27 mouse cellular contexts compared by ENCODE assay signal in the genomic region with DNA sequence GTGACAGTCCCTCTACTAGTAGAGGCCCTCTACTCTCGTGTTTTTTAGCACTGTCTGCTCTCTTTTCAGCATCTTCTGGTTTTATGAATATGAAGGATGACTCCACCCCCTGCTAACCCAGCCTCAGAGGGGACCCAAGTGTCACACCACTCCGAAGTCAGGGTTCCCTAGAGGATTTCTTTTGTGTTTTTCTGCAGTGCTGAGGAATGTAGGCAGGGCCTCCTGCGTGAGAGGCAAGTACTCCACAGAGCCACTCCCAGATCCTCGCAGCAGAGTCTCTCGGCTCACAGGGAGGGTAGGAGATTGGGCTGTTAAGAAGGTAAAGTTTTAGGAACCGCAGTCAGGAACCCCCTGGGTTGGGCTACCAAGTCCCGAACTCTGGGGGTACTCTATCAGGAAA. TPM values are rescaled to one million over a fixed set of nuclear protein-coding genes. Genes with fewer than 3 reads are reported as not detected.
DNase-seq lines count a peak whose midpoint lies in the region; ATAC-seq lines count a peak whose summit lies in the region.
"Had no signal": no experiment of that assay in that cellular context is flagged by ENCODE, and none has a peak within 500 bp of the region (broad histone marks: within the 10 kb centered on the region; RNA-seq: fewer than 3 reads in every experiment).

No protein-coding gene starts in this region.

- H3K27me3 ChIP-seq in embryonic facial prominence, embryonic 11.5 days (ENCODE audit: control insufficient read depth, insufficient read depth, low read length) = no peaks in the 10 kb centered on the region
- H3K27me3 ChIP-seq in embryonic facial prominence, embryonic 10.5 days (replicated peaks; ENCODE audit: low read depth, poor library complexity, severe bottlenecking) = no peaks in the 10 kb centered on the region
- H3K27me3 ChIP-seq in lung, embryonic 15.5 days = no peaks in the 10 kb centered on the region
- no peaks in the 10 kb centered on the region for H3K27me3 ChIP-seq in embryonic facial prominence, embryonic 13.5 days
- H3K27me3 ChIP-seq: embryonic facial prominence, embryonic 12.5 days; forebrain, embryonic 12.5 days; forebrain, embryonic 15.5 days; hindbrain, embryonic 12.5 days; hindbrain, embryonic 15.5 days; Patski had no signal

- 73% methylated on average over 7 of the region's 7 CpGs for WGBS in embryonic facial prominence, embryonic 11.5 days
- 76% methylated on average over 7 of the region's 7 CpGs for WGBS in embryonic facial prominence, embryonic 10.5 days
- WGBS in lung, embryonic 15.5 days = 39% methylated on average over 7 of the region's 7 CpGs
- WGBS in embryonic facial prominence, embryonic 13.5 days = 68% methylated on average over 7 of the region's 7 CpGs

- H3K9me3 ChIP-seq in embryonic facial prominence, embryonic 11.5 days (replicated peaks; ENCODE audit: control insufficient read depth, low read length) = no peaks in the 10 kb centered on the region
- H3K9me3 ChIP-seq in embryonic facial prominence, embryonic 10.5 days = 0 out of 2 replicates have a peak, but pooled peaks cover 7% of the 10 kb centered on the region
- H3K9me3 ChIP-seq in lung, embryonic 15.5 days = no peaks in the 10 kb centered on the region
- H3K9me3 ChIP-seq in embryonic facial prominence, embryonic 13.5 days = no peaks in the 10 kb centered on the region
- H3K9me3 ChIP-seq: embryonic facial prominence, embryonic 12.5 days; forebrain, embryonic 12.5 days; forebrain, embryonic 15.5 days; hindbrain, embryonic 15.5 days had no signal

- 0 out of 2 replicates have a peak, but pooled peaks have one; percentile 5 for ATAC-seq in embryonic facial prominence, embryonic 11.5 days (replicated peaks; ENCODE audit: insufficient number of reproducible peaks, low FRiP score, low TSS enrichment, low read depth)
- ATAC-seq in lung, embryonic 15.5 days (ENCODE audit: borderline replicate concordance, extremely low read depth, low FRiP score, low TSS enrichment) = no peak
- no peak for ATAC-seq in embryonic facial prominence, embryonic 13.5 days (ENCODE audit: insufficient number of reproducible peaks, insufficient read depth, low FRiP score, low TSS enrichment, low read depth)
- ATAC-seq: activated CD4-positive, CD25-positive, alpha-beta regulatory T cell, adult 4 months; forebrain, embryonic 15.5 days; Patski had no signal

- no peak overlapping the region for H3K27ac ChIP-seq in embryonic facial prominence, embryonic 11.5 days (replicated peaks; ENCODE audit: low read depth, low read length)
- no peak overlapping the region for H3K27ac ChIP-seq in embryonic facial prominence, embryonic 10.5 days (replicated peaks)
- peak overlapping the region; percentile 42; the same call in 1 of the 2 replicates for H3K27ac ChIP-seq in lung, embryonic 15.5 days
- 0 out of 2 replicates have a peak overlapping the region, but pooled peaks have one; percentile 12 for H3K27ac ChIP-seq in embryonic facial prominence, embryonic 13.5 days
- H3K27ac ChIP-seq: embryonic facial prominence, embryonic 12.5 days; forebrain, embryonic 12.5 days; forebrain, embryonic 15.5 days; hindbrain, embryonic 12.5 days; hindbrain, embryonic 15.5 days had no signal

- H3K4me3 ChIP-seq in embryonic facial prominence, embryonic 11.5 days (ENCODE audit: low read depth, low read length) = no peak overlapping the region
- no peak overlapping the region for H3K4me3 ChIP-seq in embryonic facial prominence, embryonic 10.5 days
- H3K4me3 ChIP-seq in lung, embryonic 15.5 days = no peak overlapping the region
- no peak overlapping the region for H3K4me3 ChIP-seq in embryonic facial prominence, embryonic 13.5 days
- H3K4me3 ChIP-seq: embryonic facial prominence, embryonic 12.5 days; erythroblast, embryonic 14.5 days; forebrain, embryonic 12.5 days; forebrain, embryonic 15.5 days; hindbrain, embryonic 12.5 days; hindbrain, embryonic 15.5 days had no signal

- no peak for DNase-seq in embryonic facial prominence, embryonic 11.5 days (ENCODE audit: low spot score)
- DNase-seq in embryonic facial prominence, embryonic 10.5 days (ENCODE audit: low spot score) = no peak
- DNase-seq in lung, postnatal 25 days (ENCODE audit: low spot score) = no peak
- peak; percentile 55 for DNase-seq in ES-CJ7 (ENCODE audit: low read depth, low spot score)
- DNase-seq in gastrocnemius, postnatal 10 days = no peak
- DNase-seq in right cerebral cortex, adult 18-20 months = no peak
- DNase-seq: adrenal gland, adult 8-10 months; adrenal gland, postnatal 25 days; cerebellum, adult 11-12 months; cerebellum, adult 8-10 months; cerebellum, postnatal 10 days; cerebellum, postnatal 36 days; embryo, embryonic 11 days; gastrocnemius, postnatal 14 days; heart, adult 11 months had no signal

- H3K4me2 ChIP-seq in embryonic facial prominence, embryonic 11.5 days (ENCODE audit: low read depth, low read length) = no peak overlapping the region
- H3K4me2 ChIP-seq in lung, embryonic 15.5 days = no peak overlapping the region
- H3K4me2 ChIP-seq in embryonic facial prominence, embryonic 13.5 days = no peak overlapping the region
- H3K4me2 ChIP-seq: embryonic facial prominence, embryonic 12.5 days; forebrain, embryonic 12.5 days; forebrain, embryonic 15.5 days; heart, embryonic 11.5 days; hindbrain, embryonic 12.5 days; hindbrain, embryonic 15.5 days had no signal

- no peak overlapping the region for H3K9ac ChIP-seq in embryonic facial prominence, embryonic 11.5 days (replicated peaks; ENCODE audit: low read length)
- no peak overlapping the region for H3K9ac ChIP-seq in lung, embryonic 15.5 days
- no peak overlapping the region for H3K9ac ChIP-seq in embryonic facial prominence, embryonic 13.5 days
- H3K9ac ChIP-seq: embryonic facial prominence, embryonic 12.5 days; forebrain, embryonic 12.5 days; forebrain, embryonic 15.5 days; hindbrain, embryonic 12.5 days; hindbrain, embryonic 15.5 days had no signal

- no peaks in the 10 kb centered on the region for H3K36me3 ChIP-seq in embryonic facial prominence, embryonic 11.5 days (replicated peaks; ENCODE audit: control insufficient read depth, insufficient read depth, low read depth, low read length)
- peaks cover 69% of the 10 kb centered on the region for H3K36me3 ChIP-seq in embryonic facial prominence, embryonic 10.5 days (replicated peaks)
- H3K36me3 ChIP-seq in lung, embryonic 15.5 days = no peaks in the 10 kb centered on the region
- H3K36me3 ChIP-seq in embryonic facial prominence, embryonic 13.5 days = peaks cover 70% of the 10 kb centered on the region
- H3K36me3 ChIP-seq: G1E had no signal

- no peaks in the 10 kb centered on the region for H3K4me1 ChIP-seq in embryonic facial prominence, embryonic 11.5 days (ENCODE audit: control insufficient read depth, insufficient read depth, low read length)
- H3K4me1 ChIP-seq in embryonic facial prominence, embryonic 10.5 days = peaks cover 4% of the 10 kb centered on the region; the same call in 1 of the 2 replicates
- no peaks in the 10 kb centered on the region for H3K4me1 ChIP-seq in lung, embryonic 15.5 days
- no peaks in the 10 kb centered on the region for H3K4me1 ChIP-seq in embryonic facial prominence, embryonic 13.5 days
- H3K4me1 ChIP-seq: embryonic facial prominence, embryonic 12.5 days; forebrain, embryonic 12.5 days; forebrain, embryonic 15.5 days; hindbrain, embryonic 12.5 days; hindbrain, embryonic 15.5 days had no signal

RNA-seq across cellular contexts. Expression of a gene that starts 35.3 kb away (rescaled TPM):
- polyA plus RNA-seq in embryonic facial prominence, embryonic 11.5 days (2014; fragmentation: Nextera tagmentation; extraction: Ambion mirVana) = 28.0 and 31.7 TPM in 2 replicates
- polyA plus RNA-seq in embryonic facial prominence, embryonic 10.5 days (2016; fragmentation: Nextera tagmentation; extraction: Ambion mirVana) = 41.9 and 42.1 TPM in 2 replicates
- polyA plus RNA-seq in lung, embryonic 15.5 days (2015; fragmentation: Nextera tagmentation; extraction: Ambion mirVana) = 30.2 and 30.3 TPM in 2 replicates
- polyA plus RNA-seq in embryonic facial prominence, embryonic 13.5 days (2015; fragmentation: Nextera tagmentation; extraction: Ambion mirVana) = 29.1 and 36.9 TPM in 2 replicates
- 10 to 100 TPM; 17.2 to 17.4 TPM for total RNA-seq in gastrocnemius, postnatal 10 days (2021)

RNA-seq across cellular contexts. Expression of a gene that starts 41.7 kb away (rescaled TPM):
- 8.4 and 9.2 TPM in 2 replicates for polyA plus RNA-seq in embryonic facial prominence, embryonic 11.5 days (2014; fragmentation: Nextera tagmentation; extraction: Ambion mirVana)
- polyA plus RNA-seq in embryonic facial prominence, embryonic 10.5 days (2016; fragmentation: Nextera tagmentation; extraction: Ambion mirVana) = 7.6 and 8.9 TPM in 2 replicates
- polyA plus RNA-seq in lung, embryonic 15.5 days (2015; fragmentation: Nextera tagmentation; extraction: Ambion mirVana) = 3.3 and 3.7 TPM in 2 replicates
- 6.0 and 7.0 TPM in 2 replicates for polyA plus RNA-seq in embryonic facial prominence, embryonic 13.5 days (2015; fragmentation: Nextera tagmentation; extraction: Ambion mirVana)
- 10 to 100 TPM; 63.2 to 63.5 TPM for total RNA-seq in gastrocnemius, postnatal 10 days (2021)
- polyA plus RNA-seq: G1E had no signal

RNA-seq across cellular contexts. Expression of a gene that starts 42.6 kb away (rescaled TPM):
- polyA plus RNA-seq in embryonic facial prominence, embryonic 11.5 days (2014; fragmentation: Nextera tagmentation; extraction: Ambion mirVana) = 5.4 and 5.7 TPM in 2 replicates
- 8.1 and 8.5 TPM in 2 replicates for polyA plus RNA-seq in embryonic facial prominence, embryonic 10.5 days (2016; fragmentation: Nextera tagmentation; extraction: Ambion mirVana)
- polyA plus RNA-seq in lung, embryonic 15.5 days (2015; fragmentation: Nextera tagmentation; extraction: Ambion mirVana) = 7.6 and 10.1 TPM in 2 replicates
- polyA plus RNA-seq in embryonic facial prominence, embryonic 13.5 days (2015; fragmentation: Nextera tagmentation; extraction: Ambion mirVana) = 12.6 and 13.0 TPM in 2 replicates
- 1 to 10 TPM; 6.1 to 7.2 TPM for total RNA-seq in gastrocnemius, postnatal 10 days (2021)

Comparison
In these comparisons a context has a peak if more than half of its experiments do, and no peak if none do; other contexts are left out.
1. H3K27ac ChIP-seq: peak in lung, embryonic 15.5 days (single experiment) and embryonic facial prominence, embryonic 13.5 days (single experiment); none in embryonic facial prominence, embryonic 11.5 days (single experiment) and embryonic facial prominence, embryonic 10.5 days (single experiment).